Comparison of ENCODE assay signal across 8 mouse cellular contexts in genomic region chr13:23621532-23622174, GRCm38 (mm10). TPM values are rescaled to one million over a fixed set of nuclear protein-coding genes. Genes with fewer than 3 reads are reported as not detected.
DNase-seq lines count a peak whose midpoint lies in the region; ATAC-seq and TF ChIP-seq lines count a peak whose summit lies in the region.

No protein-coding gene starts in this region.

- peak overlapping the region; percentile 68; the same call in 1 of the 2 replicates for H3K27ac ChIP-seq in ES-E14 (ENCODE audit: insufficient read depth, low read depth, low read length, poor library complexity, severe bottlenecking)
- peak overlapping the region; percentile 98 for H3K27ac ChIP-seq in forebrain, embryonic 16.5 days (ENCODE audit: low read length)
- H3K27ac ChIP-seq in lung, embryonic 15.5 days = peak overlapping the region; percentile 100
- peak overlapping the region; percentile 76 for H3K27ac ChIP-seq in olfactory bulb, adult 2 months (ENCODE audit: insufficient read depth, low read depth, low read length)
- H3K27ac ChIP-seq in thymus, adult 2 months (ENCODE audit: control insufficient read depth, insufficient read depth, low read length) = peak overlapping the region; percentile 99

- no peak for TF ChIP-seq CTCF in olfactory bulb, adult 2 months (IDR thresholded peaks at IDR 0.05; ENCODE audit: insufficient read depth, low read depth, low read length)
- no peak for TF ChIP-seq CTCF in thymus, adult 2 months (IDR thresholded peaks at IDR 0.05; ENCODE audit: borderline replicate concordance, control insufficient read depth, extremely low read depth, insufficient read depth, low read length, poor library complexity)

- H3K9me3 ChIP-seq in ES-E14 (ENCODE audit: control insufficient read depth, insufficient read depth, low read depth, low read length) = no peaks in the 10 kb centered on the region
- H3K9me3 ChIP-seq in forebrain, embryonic 16.5 days (ENCODE audit: control insufficient read depth, low read length) = no peaks in the 10 kb centered on the region
- no peaks in the 10 kb centered on the region for H3K9me3 ChIP-seq in lung, embryonic 15.5 days

- no peak for TF ChIP-seq POLR2A in olfactory bulb, adult 2 months (IDR thresholded peaks at IDR 0.05; ENCODE audit: insufficient read depth, low read depth, low read length)
- TF ChIP-seq POLR2A in thymus, adult 2 months (IDR thresholded peaks at IDR 0.05; ENCODE audit: control insufficient read depth, extremely low read depth, insufficient read depth, low read length, poor library complexity) = no peak

- no peaks in the 10 kb centered on the region for H3K36me3 ChIP-seq in ES-E14 (ENCODE audit: control insufficient read depth, insufficient read depth, low read length, poor library complexity, severe bottlenecking)
- H3K36me3 ChIP-seq in forebrain, embryonic 16.5 days (ENCODE audit: control insufficient read depth, insufficient read depth) = no peaks in the 10 kb centered on the region
- H3K36me3 ChIP-seq in lung, embryonic 15.5 days = no peaks in the 10 kb centered on the region
- H3K36me3 ChIP-seq in thymus, adult 2 months (ENCODE audit: control insufficient read depth, insufficient read depth, low read length) = no peaks in the 10 kb centered on the region

- peak overlapping the region; percentile 76 for H3K9ac ChIP-seq in ES-E14 (ENCODE audit: insufficient read depth, low read depth, low read length, poor library complexity, severe bottlenecking)
- H3K9ac ChIP-seq in forebrain, embryonic 16.5 days (replicated peaks; ENCODE audit: low read depth, low read length) = peak overlapping the region; percentile 71
- H3K9ac ChIP-seq in lung, embryonic 15.5 days = peak overlapping the region; percentile 99

- H3K27me3 ChIP-seq in forebrain, embryonic 16.5 days (replicated peaks; ENCODE audit: control insufficient read depth, insufficient read depth, low read length) = no peaks in the 10 kb centered on the region
- H3K27me3 ChIP-seq in lung, embryonic 15.5 days = no peaks in the 10 kb centered on the region
- H3K27me3 ChIP-seq in thymus, adult 2 months (ENCODE audit: control insufficient read depth, insufficient read depth, low read length) = no peaks in the 10 kb centered on the region

- DNase-seq in ES-E14 (ENCODE audit: low read depth, low spot score) = peak; percentile 77
- peak; percentile 89 for DNase-seq in c-Kit-positive CD71-positive TER-119-positive erythroid progenitor cells, embryonic 14.5 days (ENCODE audit: low spot score)
- DNase-seq in heart, postnatal 4 days = peak; percentile 69
- DNase-seq in layer of hippocampus, adult 8-10 months (ENCODE audit: low spot score in 2 of 2) = peak; percentile 67 to 75
- DNase-seq in thymus, adult 2 months = peak; percentile 70

- peak overlapping the region; percentile 66 to 77 for H3K4me3 ChIP-seq in ES-E14 (ENCODE audit: insufficient read depth in 1 of 2, low read depth in 1 of 2, low read length in 2 of 2, poor library complexity in 1 of 2, severe bottlenecking in 1 of 2)
- H3K4me3 ChIP-seq in forebrain, embryonic 16.5 days (replicated peaks; ENCODE audit: low read length) = peak overlapping the region; percentile 69
- peak overlapping the region; percentile 73 for H3K4me3 ChIP-seq in lung, embryonic 15.5 days
- H3K4me3 ChIP-seq in olfactory bulb, adult 2 months (ENCODE audit: insufficient read depth, low read depth, low read length) = peak overlapping the region; percentile 50
- H3K4me3 ChIP-seq in thymus, adult 2 months (ENCODE audit: control insufficient read depth, insufficient read depth, low read length) = peak overlapping the region; percentile 67

- WGBS in forebrain, embryonic 16.5 days = under 1% methylated on average over 18 of the region's 18 CpGs
- under 1% methylated on average over 18 of the region's 18 CpGs for WGBS in lung, embryonic 15.5 days
- under 1% methylated on average over 18 of the region's 18 CpGs for WGBS in olfactory bulb, adult 2 months
- under 1% methylated on average over 18 of the region's 18 CpGs for WGBS in thymus, adult 2 months

- H3K4me2 ChIP-seq in forebrain, embryonic 16.5 days (ENCODE audit: low read length) = peak overlapping the region; percentile 97
- peak overlapping the region; percentile 89 for H3K4me2 ChIP-seq in lung, embryonic 15.5 days

- ATAC-seq in forebrain, embryonic 16.5 days = peak; percentile 89
- peak; percentile 86 for ATAC-seq in lung, embryonic 15.5 days (ENCODE audit: borderline replicate concordance, extremely low read depth, low FRiP score, low TSS enrichment)

- in situ Hi-C loops in ES-E14 (cut with MboI; ENCODE audit: low sequenced_read_pairs in 2 of 2, unreplicated experiment in 2 of 2) = no loop called here

- H3K4me1 ChIP-seq in ES-E14 (ENCODE audit: control insufficient read depth in 2 of 2, insufficient read depth in 2 of 2, low read length in 2 of 2, poor library complexity in 1 of 2) = no peaks in the 10 kb centered on the region
- peaks cover 11% of the 10 kb centered on the region for H3K4me1 ChIP-seq in forebrain, embryonic 16.5 days (replicated peaks; ENCODE audit: control insufficient read depth, insufficient read depth, low read length)
- H3K4me1 ChIP-seq in lung, embryonic 15.5 days = peaks cover 13% of the 10 kb centered on the region; the same call in 1 of the 2 replicates
- H3K4me1 ChIP-seq in olfactory bulb, adult 2 months (ENCODE audit: control insufficient read depth, insufficient read depth, low read length) = no peaks in the 10 kb centered on the region
- H3K4me1 ChIP-seq in thymus, adult 2 months (replicated peaks; ENCODE audit: control insufficient read depth, insufficient read depth, low read length) = peaks cover 2% of the 10 kb centered on the region; the same call in 1 of the 2 replicates

TF ChIP-seq in ES-E14, 5 proteins besides CTCF, POLR2A, EP300 and RAD21:
- TF ChIP-seq HCFC1 (IDR thresholded peaks at IDR 0.05; ENCODE audit: borderline replicate concordance, insufficient read depth, low read length) = no peak
- peak; percentile 50; the same call in 1 of the 2 replicates for TF ChIP-seq CHD2 (IDR thresholded peaks at IDR 0.05; ENCODE audit: low read depth, low read length)

RNA-seq across cellular contexts. Expression of gene Hist1h1e, which starts 0.7 kb away (rescaled TPM):
- 131 and 207 TPM in 2 replicates for total RNA-seq in ES-E14 (2012; rRNA removed)
- polyA plus RNA-seq in forebrain, embryonic 16.5 days (2015; fragmentation: Nextera tagmentation; extraction: Ambion mirVana) = 7.0 and 9.9 TPM in 2 replicates
- 100 to 1,000 TPM; 269 to 306 TPM for total RNA-seq in heart, postnatal 4 days (2021)
- 10 to 100 TPM; 36.1 to 50.5 (median 42.7) TPM for total RNA-seq in layer of hippocampus, adult 8-10 months (2022)
- 28.3 and 28.5 TPM in 2 replicates for polyA plus RNA-seq in lung, embryonic 15.5 days (2015; fragmentation: Nextera tagmentation; extraction: Ambion mirVana)
- not detected in 2 replicates for polyA plus RNA-seq in olfactory bulb, adult 2 months (2012; ENCODE audit: insufficient read depth, insufficient read length, low replicate concordance, missing spikeins)
- 9.4 and 18.5 TPM in 2 replicates for polyA plus RNA-seq in thymus, adult 2 months (2012; rRNA removed)

RNA-seq across cellular contexts. Expression of gene Hist1h2be, which starts 0.7 kb away (rescaled TPM):
- 119 and 195 TPM in 2 replicates for total RNA-seq in ES-E14 (2012; rRNA removed)
- polyA plus RNA-seq in forebrain, embryonic 16.5 days (2015; fragmentation: Nextera tagmentation; extraction: Ambion mirVana) = 2.0 and 2.6 TPM in 2 replicates
- total RNA-seq in heart, postnatal 4 days (2021) = 10 to 100 TPM; 38.8 to 42.2 TPM
- 10 to 100 TPM in 2 of 4 experiments, 1 to 10 TPM in 2; 7.9 to 10.8 (median 9.3) TPM for total RNA-seq in layer of hippocampus, adult 8-10 months (2022)
- 2.5 and 3.6 TPM in 2 replicates for polyA plus RNA-seq in lung, embryonic 15.5 days (2015; fragmentation: Nextera tagmentation; extraction: Ambion mirVana)
- not detected in 2 replicates for polyA plus RNA-seq in olfactory bulb, adult 2 months (2012; ENCODE audit: insufficient read depth, insufficient read length, low replicate concordance, missing spikeins)
- 14.4 and 19.9 TPM in 2 replicates for polyA plus RNA-seq in thymus, adult 2 months (2012; rRNA removed)

RNA-seq across cellular contexts. Expression of gene Hist1h4d, which starts 40.3 kb away (rescaled TPM):
- 713 and 869 TPM in 2 replicates for total RNA-seq in ES-E14 (2012; rRNA removed)
- polyA plus RNA-seq in forebrain, embryonic 16.5 days (2015; fragmentation: Nextera tagmentation; extraction: Ambion mirVana) = 51.0 and 59.0 TPM in 2 replicates
- 100 to 1,000 TPM; 322 to 324 TPM for total RNA-seq in heart, postnatal 4 days (2021)
- 100 to 1,000 TPM; 106 to 128 (median 119) TPM for total RNA-seq in layer of hippocampus, adult 8-10 months (2022)
- 160 and 177 TPM in 2 replicates for polyA plus RNA-seq in lung, embryonic 15.5 days (2015; fragmentation: Nextera tagmentation; extraction: Ambion mirVana)
- not detected in 2 replicates for polyA plus RNA-seq in olfactory bulb, adult 2 months (2012; ENCODE audit: insufficient read depth, insufficient read length, low replicate concordance, missing spikeins)
- polyA plus RNA-seq in thymus, adult 2 months (2012; rRNA removed) = 115 and 120 TPM in 2 replicates

RNA-seq across cellular contexts. Expression of gene Hist1h3d, which starts 46.1 kb away (rescaled TPM):
- total RNA-seq in ES-E14 (2012; rRNA removed) = 80.2 and 103 TPM in 2 replicates
- 2.2 and 2.8 TPM in 2 replicates for polyA plus RNA-seq in forebrain, embryonic 16.5 days (2015; fragmentation: Nextera tagmentation; extraction: Ambion mirVana)
- 10 to 100 TPM; 52.4 to 58.7 TPM for total RNA-seq in heart, postnatal 4 days (2021)
- 10 to 100 TPM in 2 of 4 experiments, 1 to 10 TPM in 2; 8.2 to 11.5 (median 10.5) TPM for total RNA-seq in layer of hippocampus, adult 8-10 months (2022)
- polyA plus RNA-seq in lung, embryonic 15.5 days (2015; fragmentation: Nextera tagmentation; extraction: Ambion mirVana) = 9.4 and 10.2 TPM in 2 replicates
- not detected in 2 replicates for polyA plus RNA-seq in olfactory bulb, adult 2 months (2012; ENCODE audit: insufficient read depth, insufficient read length, low replicate concordance, missing spikeins)
- 161 and 207 TPM in 2 replicates for polyA plus RNA-seq in thymus, adult 2 months (2012; rRNA removed)

RNA-seq across cellular contexts. Expression of gene Hist1h2ad, which starts 47.5 kb away (rescaled TPM):
- 1,000 and 1,148 TPM in 2 replicates for total RNA-seq in ES-E14 (2012; rRNA removed)
- 1.2 and 3.4 TPM in 2 replicates for polyA plus RNA-seq in forebrain, embryonic 16.5 days (2015; fragmentation: Nextera tagmentation; extraction: Ambion mirVana)
- total RNA-seq in heart, postnatal 4 days (2021) = 10 to 100 TPM; 62.5 to 79.1 TPM
- 10 to 100 TPM in 1 of 4 experiments, 1 to 10 TPM in 3; 3.0 to 11.0 (median 5.7) TPM for total RNA-seq in layer of hippocampus, adult 8-10 months (2022)
- 3.1 and 4.6 TPM in 2 replicates for polyA plus RNA-seq in lung, embryonic 15.5 days (2015; fragmentation: Nextera tagmentation; extraction: Ambion mirVana)
- not detected in 2 replicates for polyA plus RNA-seq in olfactory bulb, adult 2 months (2012; ENCODE audit: insufficient read depth, insufficient read length, low replicate concordance, missing spikeins)
- 76.8 and 109 TPM in 2 replicates for polyA plus RNA-seq in thymus, adult 2 months (2012; rRNA removed)

Comparison
In these comparisons a context has a peak if more than half of its experiments do, and no peak if none do; other contexts are left out.
1. Peak in every context shown above with its lines: DNase-seq, ATAC-seq, H3K4me3 ChIP-seq and H3K27ac ChIP-seq.
2. RNA of gene Hist1h4d, which starts 40.3 kb away (polyA plus RNA-seq): 160 to 177 TPM in lung, embryonic 15.5 days, 115 to 120 TPM in thymus, adult 2 months and 51.0 to 59.0 TPM in forebrain, embryonic 16.5 days; not detected in olfactory bulb, adult 2 months; every median in the first group is over 10 times any median in the second.